Mouse (Mus musculus): ENCODE results near the gene Zcchc17.

Gene Zcchc17

DNA sequence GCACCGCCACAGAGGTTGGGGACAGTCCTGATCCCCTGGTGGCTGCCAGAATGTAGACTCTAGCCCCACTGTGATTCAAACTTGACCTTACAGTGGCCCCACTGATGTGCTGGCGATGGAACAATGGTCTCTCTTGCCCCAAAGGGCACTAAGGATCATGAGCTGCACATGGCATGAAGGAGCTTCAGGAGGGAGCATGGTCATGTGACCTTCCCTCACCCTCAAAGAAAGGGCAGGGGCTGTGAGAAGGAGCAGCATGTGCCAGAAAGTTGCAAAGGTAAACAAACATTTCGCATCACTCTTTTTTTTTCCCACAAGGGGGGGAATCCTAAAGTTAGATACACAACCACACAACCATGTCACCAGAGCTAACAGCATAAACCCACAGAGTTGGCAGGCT, 41.6 kb downstream of the Zcchc17 start:
- DNase-seq (ENCODE audit: low spot score in 2 of 2), result no peak

DNA sequence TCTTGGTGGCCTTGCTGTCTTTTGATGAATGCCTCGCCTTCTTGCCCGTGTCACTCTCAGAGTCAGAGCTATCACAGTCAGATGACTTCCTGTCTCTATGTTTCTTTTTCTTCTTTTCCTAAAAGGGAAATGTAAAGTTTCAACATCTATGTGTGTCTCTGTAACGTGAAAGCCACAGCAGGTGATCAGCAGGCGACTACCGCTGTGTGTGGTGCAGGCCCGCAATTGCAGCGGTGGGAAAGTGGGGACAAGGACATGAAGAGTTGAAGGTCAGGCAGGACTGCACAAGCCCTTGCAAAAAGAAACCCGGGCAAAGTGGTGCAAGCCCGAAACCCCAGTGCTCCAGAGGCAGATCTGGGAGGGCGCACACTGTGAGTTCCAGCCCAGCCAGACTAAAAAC, 43.1 kb downstream of the Zcchc17 start:
- DNase-seq (ENCODE audit: low spot score in 2 of 2), result no peak

DNA sequence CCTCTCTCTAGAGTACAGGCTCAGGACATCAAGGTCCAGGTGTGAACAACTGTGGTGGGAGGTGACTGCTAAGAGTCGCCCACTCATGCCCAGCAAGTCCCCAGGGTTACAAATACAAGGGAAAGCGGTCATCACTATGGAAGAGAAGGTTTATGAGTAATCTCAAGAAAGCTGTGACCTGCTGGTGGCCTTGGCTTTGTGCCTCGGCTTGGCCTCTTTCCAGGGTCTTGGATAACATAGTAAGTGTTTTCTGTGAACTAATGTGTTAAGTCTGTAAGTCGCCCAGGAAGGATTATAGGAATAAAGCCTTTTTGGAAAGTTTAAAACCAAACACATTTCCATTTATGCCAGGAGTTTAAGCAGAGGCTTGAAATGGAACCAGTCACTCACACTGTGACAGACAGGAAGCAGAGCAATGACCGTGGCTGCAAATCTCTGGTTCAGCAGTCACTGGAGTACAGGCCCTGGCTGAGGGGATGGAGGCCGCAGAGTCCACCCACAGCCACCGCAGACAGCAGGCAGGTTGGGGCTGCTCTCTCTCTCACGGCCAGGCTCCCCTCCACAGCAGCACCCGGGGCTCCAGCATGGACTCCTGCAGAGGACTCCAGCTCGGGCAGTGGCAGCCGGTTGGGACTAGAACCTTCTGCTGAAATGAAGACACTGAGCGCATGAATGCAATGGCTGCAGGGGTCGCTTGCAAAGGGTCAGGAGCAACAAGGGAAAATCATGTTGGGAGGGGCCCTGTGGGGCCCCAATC, 43.8 kb downstream of the Zcchc17 start:
- DNase-seq (ENCODE audit: low spot score in 2 of 2), result no peak

DNA sequence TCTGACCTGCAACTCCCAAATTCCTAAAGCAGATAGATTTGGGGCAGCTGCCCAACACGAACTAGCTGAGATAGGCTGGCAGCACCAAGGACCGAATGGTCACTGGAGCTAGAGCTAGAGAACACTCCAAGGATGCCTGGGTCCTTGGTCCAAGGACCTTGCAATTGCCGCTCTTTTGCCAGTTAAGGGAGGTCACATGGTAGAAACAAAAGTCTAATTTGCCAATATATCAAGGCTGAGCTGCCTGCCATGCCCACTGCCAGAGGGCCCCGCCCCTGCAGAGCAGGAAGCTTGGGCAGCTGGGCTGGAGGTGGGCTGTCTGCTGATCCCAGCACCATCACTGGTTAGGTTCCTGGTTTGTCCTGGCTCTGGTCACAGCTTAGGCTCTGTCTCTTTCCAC, 46.2 kb downstream of the Zcchc17 start:
- no peak for DNase-seq (ENCODE audit: low spot score in 2 of 2)

DNA sequence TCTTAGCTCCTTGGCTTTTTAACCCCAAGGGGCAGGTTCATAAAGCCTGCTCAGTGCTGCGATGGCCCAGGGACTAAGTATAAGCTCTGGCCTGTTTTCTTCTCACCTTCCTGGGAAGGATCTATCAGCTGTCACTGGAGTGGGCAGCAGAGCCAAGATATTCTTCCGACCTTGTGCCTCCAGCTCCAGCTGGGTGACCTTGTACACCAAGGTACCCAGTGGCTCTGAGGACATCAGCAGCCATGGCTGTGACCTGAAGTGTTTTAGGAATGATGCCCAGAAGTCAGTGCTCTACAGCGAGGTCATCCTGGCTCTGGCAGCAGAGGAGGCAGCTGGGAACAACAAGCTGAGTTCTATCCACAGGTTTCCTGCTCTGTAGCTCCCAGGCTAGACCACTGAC, 47.2 kb downstream of the Zcchc17 start:
- DNase-seq (ENCODE audit: low spot score in 2 of 2), result no peak

DNA sequence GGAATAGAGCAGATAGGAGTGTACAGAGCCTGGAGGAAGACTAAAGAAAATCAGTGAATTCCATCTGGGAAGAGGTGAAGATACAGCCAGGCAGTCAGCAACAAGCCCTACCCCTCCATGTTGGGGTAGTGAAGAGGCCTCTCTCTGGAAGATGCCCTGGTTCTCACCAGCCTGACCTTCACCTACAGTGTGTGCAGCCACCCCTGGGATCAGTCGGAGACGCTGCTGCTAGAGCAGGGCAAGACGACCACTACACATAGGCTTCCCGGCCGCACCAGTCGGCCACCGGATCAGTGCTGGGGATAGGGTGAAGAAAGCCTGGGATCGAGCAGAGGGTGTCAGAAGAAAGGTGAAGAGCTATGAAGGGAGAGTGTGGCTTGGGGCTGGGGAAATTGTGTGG, 50.5 kb downstream of the Zcchc17 start:
- DNase-seq (ENCODE audit: low spot score in 2 of 2), result no peak

DNA sequence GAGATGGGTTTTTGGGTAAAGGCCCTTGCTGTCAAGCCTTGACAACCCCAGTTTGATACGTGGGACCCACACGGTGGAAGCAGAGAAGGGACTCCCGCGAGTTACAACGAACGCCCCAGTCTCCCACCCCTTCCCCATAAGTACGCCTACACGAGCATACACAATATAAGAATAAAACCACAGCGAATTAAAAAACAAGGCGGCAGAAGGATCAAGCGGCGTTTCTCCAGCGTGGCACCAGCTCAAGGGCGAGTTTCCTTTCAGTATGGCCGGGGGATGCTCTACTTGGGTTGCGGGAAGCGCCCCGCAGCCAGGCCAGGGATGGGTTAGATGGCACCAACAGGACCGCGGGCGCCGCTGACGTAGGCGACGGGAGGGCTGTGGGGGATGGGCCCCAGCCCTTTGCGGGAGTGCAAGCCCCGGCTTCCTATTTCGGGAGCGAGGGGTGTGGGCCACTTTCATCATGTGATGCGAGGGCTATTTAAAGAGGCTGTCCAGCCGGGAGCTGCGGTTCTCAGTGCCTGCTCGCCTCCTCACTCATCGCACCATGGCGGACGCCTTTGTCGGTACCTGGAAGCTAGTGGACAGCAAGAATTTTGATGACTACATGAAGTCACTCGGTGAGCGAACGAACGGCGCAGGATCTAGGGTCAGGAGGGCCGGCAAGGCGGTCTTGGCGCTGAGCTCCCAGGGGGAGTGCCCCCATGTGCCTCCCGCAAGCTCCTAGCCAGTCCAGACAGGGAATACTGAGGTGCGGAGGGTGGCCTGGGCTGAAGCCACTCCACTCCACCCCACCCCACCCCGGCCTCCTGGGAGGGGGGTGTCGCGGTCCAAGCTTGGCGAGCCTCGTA, 51.3 kb downstream of the Zcchc17 start, which contains the start of the genes Fabp3 and Gm10570:
Gene Fabp3, plus strand, starts transcription at position 365 of the 851 bp plus-strand sequence.
Gene Gm10570, minus strand, starts transcription at position 444 of the 851 bp plus-strand sequence.
- peak; percentile 86 to 90 for DNase-seq (ENCODE audit: low spot score in 2 of 2)

DNA sequence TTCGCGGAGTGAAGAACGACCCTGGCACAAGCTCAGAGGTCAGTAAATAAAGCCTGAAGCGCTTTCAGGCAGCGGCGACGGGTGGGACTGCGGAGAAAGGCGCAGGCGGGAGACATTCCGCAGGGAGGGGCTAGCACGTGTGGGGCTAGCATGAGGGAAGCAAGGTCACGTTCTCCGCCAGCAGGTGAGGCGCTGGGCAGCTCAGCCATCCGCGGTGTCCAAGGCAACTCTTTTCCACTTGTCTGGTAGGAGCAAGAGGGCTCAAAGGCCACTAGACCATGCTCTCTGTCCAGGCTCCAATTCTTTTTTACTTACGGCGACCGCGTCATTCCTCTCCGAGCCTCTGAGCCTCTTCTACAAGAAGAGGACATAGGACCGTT, 51.9 kb downstream of the Zcchc17 start:
- peak; percentile 62 to 65 for DNase-seq (ENCODE audit: low spot score in 2 of 2)

DNA sequence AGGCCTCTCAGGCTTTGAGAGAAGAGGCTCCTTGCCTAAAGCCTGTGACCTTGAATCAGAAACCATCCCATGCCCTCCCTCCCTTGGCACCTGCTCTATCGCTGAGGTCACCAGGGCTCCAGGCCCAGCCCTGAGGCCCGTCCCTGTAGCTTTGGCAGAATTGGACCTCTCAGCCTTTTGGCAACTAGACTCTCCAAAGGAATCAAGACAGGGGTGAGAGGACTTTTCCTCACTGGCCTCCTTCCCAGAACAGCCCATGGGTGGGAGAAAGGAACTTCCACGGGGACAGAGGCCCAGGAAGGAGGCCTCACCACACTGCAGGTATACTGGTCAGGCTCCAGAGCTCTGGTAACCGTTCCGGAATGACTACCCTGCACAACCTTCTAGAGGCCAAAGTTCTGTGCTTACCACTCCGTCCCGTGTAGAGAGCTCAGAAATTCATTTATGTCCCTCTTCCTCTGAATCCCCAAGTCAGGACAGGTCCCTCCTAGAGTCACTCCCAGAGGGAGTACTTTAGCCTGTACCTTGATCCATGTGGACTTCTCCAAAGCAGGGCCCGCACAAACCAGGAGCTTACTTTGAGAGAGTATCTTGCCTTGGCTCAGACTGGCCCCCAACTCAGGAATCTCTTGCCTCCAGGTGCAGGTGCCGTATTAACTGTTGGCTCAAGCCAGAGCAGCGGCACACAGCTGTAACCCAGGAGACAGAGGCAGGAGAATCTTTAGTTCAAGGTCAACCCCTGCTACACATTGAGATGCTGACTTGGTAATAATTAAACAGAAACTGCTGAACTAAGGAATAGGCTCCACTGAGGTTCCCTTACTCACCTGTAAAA, 52.7 kb downstream of the Zcchc17 start:
- no peak for DNase-seq (ENCODE audit: low spot score in 2 of 2)

DNA sequence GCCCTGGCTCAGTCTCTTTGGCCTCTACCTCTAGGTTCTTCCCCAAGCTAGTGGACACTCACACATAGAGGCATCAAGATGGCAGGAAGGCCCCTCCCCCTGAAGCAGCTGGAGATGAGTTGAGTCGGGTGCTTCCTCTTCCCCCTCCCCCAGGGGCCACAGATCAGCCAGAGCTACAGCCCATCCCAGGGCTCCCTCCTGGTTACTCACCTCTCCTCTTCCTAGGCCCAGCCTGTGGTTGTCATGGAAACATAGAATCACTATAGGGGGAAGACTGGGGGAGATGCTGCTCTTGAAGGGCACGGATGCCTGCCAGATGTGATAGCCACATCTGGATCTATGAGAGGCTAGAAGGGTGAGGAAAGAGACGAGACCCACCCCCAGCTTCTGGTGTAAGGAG, 55.0 kb downstream of the Zcchc17 start:
- no peak for DNase-seq (ENCODE audit: low spot score in 2 of 2)

DNA sequence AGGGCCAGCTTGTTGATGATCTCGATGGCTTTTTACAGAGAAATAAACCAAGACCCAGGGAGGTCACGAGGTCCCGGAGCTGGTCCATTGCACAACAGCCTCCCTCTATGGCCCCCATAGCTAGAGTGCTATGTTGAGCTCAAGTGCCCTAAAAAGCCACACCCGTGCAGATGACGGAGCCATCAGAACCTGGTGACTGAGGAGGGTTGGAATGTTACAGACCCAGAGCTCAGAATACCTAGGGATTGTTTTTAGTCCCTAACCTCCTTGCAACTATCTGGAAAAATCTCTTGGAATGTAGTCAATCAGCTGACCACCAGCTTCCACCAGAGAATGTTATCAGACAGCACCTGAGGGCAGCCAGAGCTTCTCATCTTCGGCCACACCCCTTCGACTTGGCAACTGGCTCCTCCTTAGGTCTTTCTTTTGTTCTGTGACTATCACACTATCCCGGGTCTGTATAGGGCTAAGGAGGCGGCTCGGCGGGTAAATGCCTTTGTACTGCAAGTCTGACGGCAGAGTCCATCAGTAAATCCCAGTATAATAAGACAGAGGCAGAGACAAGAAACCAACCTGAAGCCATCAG, 57.4 kb downstream of the Zcchc17 start:
- no peak for DNase-seq (ENCODE audit: low spot score in 2 of 2)

DNA sequence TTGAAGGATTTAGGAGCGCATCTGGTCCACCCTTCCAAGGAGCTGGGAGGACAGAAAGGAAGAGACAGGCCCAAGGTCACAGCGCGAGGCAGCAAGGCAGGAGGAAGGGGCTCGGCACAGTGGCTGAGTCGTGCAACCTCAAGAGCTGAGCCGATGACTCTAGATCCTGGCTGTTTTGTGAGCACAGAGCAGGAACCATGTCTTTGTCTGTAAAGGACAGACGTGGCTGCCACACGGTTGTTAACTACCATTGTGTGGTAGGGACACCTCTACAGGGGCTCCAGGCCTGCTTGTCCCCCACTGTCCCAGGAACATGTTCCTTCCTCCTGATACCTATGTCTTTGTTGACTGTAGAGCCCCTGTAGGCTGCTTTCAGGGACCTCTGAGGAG, 60.1 kb downstream of the Zcchc17 start:
- no peak for DNase-seq (ENCODE audit: low spot score in 2 of 2)

DNA sequence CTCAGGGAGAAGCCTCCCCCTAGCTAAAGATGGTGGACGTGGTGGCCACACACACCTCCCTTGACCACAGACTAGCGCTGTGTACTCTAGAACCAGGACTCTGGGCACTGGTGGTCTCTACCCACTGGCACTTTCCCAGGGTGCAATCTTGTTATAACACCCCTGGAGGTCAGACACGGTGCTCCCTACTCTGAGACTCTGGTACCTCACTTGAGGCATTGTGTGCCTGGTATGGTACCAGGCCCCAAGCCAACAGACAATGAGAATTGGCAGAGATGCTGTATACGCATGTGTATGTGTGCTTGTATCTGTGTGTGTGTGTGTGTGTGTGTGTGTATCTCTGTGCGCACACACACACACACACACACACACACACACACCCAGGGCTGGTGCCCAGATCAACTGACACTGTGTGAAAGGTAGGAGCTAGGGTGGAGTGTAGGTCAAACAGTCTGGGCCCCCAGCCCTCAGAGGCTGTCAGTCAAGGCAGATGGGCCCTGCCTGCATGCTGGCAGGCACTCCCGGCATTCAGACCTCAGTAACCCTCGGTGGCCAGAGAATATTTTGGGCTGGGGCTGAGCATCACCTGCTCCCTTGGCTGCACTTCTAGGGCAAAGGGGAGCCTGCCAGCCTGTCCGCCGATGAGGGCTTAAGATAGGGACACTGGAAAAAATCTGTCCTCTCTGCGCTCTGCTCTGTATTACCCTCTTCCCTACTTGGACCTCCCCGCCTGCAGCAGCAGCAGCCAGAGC, 60.7 kb downstream of the Zcchc17 start:
- DNase-seq (ENCODE audit: low spot score in 2 of 2), result no peak

DNA sequence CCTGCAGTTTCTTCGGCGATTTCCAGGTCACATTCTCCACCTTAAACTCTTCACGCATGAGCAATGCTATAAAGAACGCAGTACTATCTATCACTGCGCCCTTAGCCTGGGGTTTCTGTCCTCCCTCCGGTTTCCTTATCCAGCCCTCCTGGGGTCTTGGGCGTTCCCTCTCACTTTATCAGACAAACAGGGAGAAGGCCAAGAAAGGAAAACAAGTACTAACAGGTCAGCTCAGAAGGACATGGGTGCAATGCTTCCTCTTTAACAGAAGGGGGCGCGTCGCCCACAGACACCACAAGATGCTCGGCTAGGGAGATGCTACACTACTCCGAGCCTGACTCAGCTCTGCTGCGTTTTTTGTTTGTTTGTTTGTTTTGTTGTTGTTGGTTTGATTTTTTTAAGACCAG, 62.6 kb downstream of the Zcchc17 start:
- DNase-seq (ENCODE audit: low spot score in 2 of 2), result no peak

DNA sequence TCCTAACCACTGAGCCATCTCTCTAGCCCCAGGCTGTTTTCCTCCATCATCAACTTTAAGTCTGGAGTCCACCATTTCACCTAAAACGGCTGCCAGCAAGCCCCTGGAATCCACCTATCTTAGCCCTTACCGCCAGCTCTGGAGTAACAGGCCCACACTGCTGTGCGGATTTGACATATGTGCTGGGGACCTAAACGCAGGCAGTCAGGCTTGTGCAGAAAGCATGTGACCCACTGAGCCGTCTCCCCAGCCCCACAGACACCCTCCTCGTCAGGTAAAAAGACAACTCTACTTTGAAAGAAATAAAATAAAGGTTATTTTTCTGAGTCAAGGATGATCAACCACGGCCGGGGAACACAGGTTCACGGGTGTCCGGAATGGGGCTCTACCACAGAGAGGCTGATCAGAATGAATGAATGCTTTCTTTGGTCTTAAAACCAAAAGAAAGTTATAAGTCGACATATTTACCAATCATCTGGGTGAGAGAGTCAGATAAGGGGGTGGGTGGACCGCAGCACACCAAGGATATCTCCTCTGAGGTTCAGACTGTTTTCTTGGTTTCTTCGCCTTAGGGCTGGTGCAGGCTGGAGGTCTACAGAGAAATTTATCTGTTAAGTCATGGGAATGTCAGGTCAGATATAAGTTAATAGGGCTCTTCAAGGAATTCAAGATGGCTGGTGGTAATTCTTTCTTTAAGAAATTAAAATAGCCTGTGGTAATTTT, 63.3 kb downstream of the Zcchc17 start:
- DNase-seq (ENCODE audit: low spot score in 2 of 2), result no peak

DNA sequence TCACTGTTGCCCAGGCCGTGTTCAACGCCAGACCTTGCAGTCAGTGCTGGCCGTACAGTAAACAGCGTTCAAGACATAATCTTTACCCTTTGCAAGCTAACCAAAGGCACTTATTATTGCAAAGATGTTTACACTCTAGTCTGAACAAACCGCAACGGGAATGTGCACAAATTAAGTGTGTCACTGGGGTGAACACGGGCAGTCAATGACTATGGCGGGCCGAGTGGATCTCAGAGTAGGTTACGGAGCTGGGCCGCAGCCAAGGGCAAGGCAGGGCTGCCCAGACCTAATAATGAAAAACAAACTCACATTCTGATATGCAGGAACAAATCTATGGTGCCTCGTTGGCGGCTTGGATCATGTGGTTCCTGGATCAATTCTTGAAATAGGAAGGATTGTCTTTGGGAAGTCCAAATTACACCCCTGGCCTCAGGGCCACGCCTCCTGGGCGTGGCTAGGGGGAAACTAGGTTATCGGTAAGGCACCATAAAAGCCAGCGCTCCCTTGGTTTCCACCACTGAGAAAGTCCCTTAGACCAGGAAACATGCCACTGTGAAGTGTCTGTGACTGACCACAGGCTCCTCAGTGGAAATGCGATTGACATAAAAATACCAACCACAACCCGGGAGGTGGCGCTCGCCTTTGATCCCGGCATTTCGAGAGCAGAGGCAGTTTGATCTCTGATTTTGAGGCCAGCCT, 64.5 kb downstream of the Zcchc17 start:
- DNase-seq (ENCODE audit: low spot score in 2 of 2), result no peak

DNA sequence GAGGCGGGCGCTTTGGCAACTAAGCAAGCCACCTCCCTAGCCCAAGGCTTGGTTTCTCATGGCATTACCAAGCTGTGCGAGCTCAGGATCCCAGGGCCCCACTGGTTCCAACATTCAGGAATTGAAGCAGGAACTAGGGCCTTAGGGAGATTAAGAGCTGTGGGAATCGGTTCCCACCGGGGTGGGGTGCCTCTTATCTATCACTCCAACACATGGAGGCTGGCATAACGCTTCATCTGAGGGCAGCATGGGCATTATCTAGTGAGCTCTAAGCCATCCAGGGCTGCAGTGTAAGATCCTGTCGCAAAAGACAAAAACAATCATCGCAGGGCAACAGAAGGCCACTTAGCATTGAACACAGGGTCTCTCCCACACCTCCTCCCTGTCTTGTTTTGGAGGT, 65.2 kb downstream of the Zcchc17 start:
- no peak for DNase-seq (ENCODE audit: low spot score in 2 of 2)

DNA sequence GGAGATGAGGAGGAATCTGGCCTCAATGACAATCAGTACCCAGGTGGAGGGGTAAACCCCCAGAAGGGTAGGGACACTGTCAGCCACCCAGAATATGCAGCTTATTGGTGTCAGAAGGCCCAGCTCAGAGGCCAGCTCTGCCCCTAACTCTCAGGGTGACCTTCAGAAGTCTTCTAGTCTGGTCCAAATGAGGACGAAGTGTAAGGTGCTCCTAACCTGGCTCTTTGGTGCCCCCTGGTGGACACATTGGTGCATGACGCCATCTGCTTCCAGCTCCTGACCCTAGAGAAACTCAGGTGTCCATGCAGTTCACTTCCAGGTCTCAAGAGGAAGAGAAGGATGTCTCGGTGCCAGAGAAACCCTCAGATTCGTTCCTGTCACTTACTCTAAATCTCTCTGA, 67.5 kb downstream of the Zcchc17 start:
- peak in 1 of 2 experiments; percentile 70 for DNase-seq (ENCODE audit: low spot score in 2 of 2)

DNA sequence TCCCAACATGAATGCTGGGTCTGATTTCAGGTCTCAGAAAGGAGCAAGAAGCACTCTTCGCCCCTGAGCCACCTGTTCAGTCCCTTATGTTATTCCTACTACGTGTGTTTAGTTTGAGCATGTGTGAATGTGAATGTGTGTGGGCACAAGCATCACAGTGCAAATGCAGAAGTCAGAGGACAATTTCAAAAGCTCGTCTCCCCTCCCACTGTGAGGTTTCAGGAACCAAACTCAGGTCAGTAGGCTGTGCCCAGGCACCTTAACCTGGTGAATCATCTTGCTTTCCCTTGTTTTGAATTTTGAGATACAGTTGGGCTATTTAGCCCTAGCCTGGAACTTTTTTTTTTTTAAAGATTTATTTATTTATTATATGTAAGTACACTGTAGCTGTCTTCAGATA, 69.9 kb downstream of the Zcchc17 start:
- no peak for DNase-seq (ENCODE audit: low spot score in 2 of 2)

DNA sequence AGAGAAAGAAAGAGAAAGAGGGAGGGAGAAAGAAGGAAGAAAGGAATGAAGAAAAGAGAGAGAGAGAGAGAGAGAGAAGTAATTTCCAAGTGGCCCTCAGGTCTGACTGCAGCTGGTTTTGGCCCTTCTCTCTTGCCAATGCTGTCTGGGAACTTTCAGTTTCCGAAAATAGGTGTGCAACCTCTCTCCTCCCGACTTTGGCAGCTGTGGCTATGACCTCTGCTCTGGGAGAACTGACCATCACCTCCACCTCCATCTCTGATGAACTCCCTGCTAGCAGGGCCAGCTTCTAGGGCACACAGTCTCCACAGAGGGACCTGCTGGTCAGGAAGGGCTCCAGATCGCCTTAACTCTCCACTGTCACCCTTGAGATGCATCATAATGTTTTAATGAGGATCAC, 73.2 kb downstream of the Zcchc17 start:
- no peak for DNase-seq (ENCODE audit: low spot score in 2 of 2)

All from right cerebral cortex, postnatal 10 days (tissue).